Mouse (Mus musculus) C2C12 (cell line): ENCODE results near the gene Lsm5. TPM values are rescaled to one million over a fixed set of nuclear protein-coding genes. Genes with fewer than 3 reads are reported as not detected.

Experiments used
- H3K27me3 ChIP-seq: one replicate; pipeline ENCODE4 v1.6.1; 2011; ENCODE audit not compliant: control insufficient read depth, insufficient read depth, insufficient read length
- H3K36me3 ChIP-seq: one replicate; pipeline ENCODE4 v1.6.1; 2011; ENCODE audit not compliant: control insufficient read depth, insufficient read depth
- H3K4me3 ChIP-seq: one replicate; pipeline ENCODE4 v1.5.1; 2011; ENCODE audit warnings: mild to moderate bottlenecking, control low read depth; ENCODE audit not compliant: poor library complexity, insufficient read depth, severe bottlenecking
- H3K79me2 ChIP-seq: one replicate; pipeline ENCODE4 v1.6.1; 2011; ENCODE audit not compliant: control insufficient read depth, insufficient read depth
- H3K79me3 ChIP-seq: one replicate; pipeline ENCODE4 v1.6.1; 2011; ENCODE audit warnings: low read depth, control low read depth
- H3ac ChIP-seq: one replicate; pipeline ENCODE3; 2011; ENCODE audit warnings: low read depth; ENCODE audit not compliant: control insufficient read depth, insufficient read length
- CEBPB ChIP-seq: IDR thresholded peaks from one replicate; pipeline ENCODE4 v1.6.1; 2011; ENCODE audit warnings: low read depth, mild to moderate bottlenecking, control low read depth, moderate library complexity
- CTCF ChIP-seq: IDR thresholded peaks from one replicate; pipeline ENCODE4 v1.5.1; 2011; ENCODE audit not compliant: control insufficient read depth, insufficient read depth, insufficient read length
- FOSL1 ChIP-seq: IDR thresholded peaks from one replicate; pipeline ENCODE4 v1.8.0; 2011; ENCODE audit warnings: mild to moderate bottlenecking, low read length; ENCODE audit not compliant: poor library complexity, insufficient read depth, severe bottlenecking
- MAX ChIP-seq: IDR thresholded peaks from one replicate; pipeline ENCODE4 v1.6.1; 2011; ENCODE audit warnings: mild to moderate bottlenecking, control low read depth
- MYOD1 ChIP-seq: IDR thresholded peaks from one replicate; pipeline ENCODE4 v1.6.1; 2011; ENCODE audit warnings: low read depth; ENCODE audit not compliant: control insufficient read depth, insufficient read length
- MYOG ChIP-seq: IDR thresholded peaks from one replicate; pipeline ENCODE4 v1.6.1; 2011; ENCODE audit not compliant: control insufficient read depth, insufficient read length; ENCODE audit errors: extremely low read depth
- USF1 ChIP-seq: IDR thresholded peaks from one replicate; pipeline ENCODE4 v1.6.1; 2011; ENCODE audit warnings: low read depth, mild to moderate bottlenecking, control low read depth, moderate library complexity
- long read RNA-seq, 2 experiments: library from polyadenylated mRNA; unstranded; transcript quantifications; one replicate each; pipeline ENCODE4 v2.0.0; 2019 to 2020
- polyA plus RNA-seq: library from polyadenylated mRNA; unstranded; fragments of >200 nt; fragmentation: generic; extraction: Trizol; gene quantifications from one replicate; pipeline ENCODE4 v1.2.1, GENCODE M21; 2012; ENCODE audit warnings: missing spikeins

Lsm5 gene
- polyA plus RNA-seq: 82.9 TPM
- long read RNA-seq, experiment 1, transcript Lsm5-201 (5 exons, 494 nt): major isoform, 33 of 42 reads
- long read RNA-seq, experiment 1, partial matches to known transcripts: 2 of 42 reads
- long read RNA-seq, experiment 1, other reads (novel, unspliced or antisense): 7 of 42 reads
- long read RNA-seq, experiment 2, transcript Lsm5-201 (5 exons, 494 nt): major isoform, 7 of 9 reads
- long read RNA-seq, experiment 2, partial matches to known transcripts: 0 of 9 reads
- long read RNA-seq, experiment 2, other reads (novel, unspliced or antisense): 2 of 9 reads

DNA sequence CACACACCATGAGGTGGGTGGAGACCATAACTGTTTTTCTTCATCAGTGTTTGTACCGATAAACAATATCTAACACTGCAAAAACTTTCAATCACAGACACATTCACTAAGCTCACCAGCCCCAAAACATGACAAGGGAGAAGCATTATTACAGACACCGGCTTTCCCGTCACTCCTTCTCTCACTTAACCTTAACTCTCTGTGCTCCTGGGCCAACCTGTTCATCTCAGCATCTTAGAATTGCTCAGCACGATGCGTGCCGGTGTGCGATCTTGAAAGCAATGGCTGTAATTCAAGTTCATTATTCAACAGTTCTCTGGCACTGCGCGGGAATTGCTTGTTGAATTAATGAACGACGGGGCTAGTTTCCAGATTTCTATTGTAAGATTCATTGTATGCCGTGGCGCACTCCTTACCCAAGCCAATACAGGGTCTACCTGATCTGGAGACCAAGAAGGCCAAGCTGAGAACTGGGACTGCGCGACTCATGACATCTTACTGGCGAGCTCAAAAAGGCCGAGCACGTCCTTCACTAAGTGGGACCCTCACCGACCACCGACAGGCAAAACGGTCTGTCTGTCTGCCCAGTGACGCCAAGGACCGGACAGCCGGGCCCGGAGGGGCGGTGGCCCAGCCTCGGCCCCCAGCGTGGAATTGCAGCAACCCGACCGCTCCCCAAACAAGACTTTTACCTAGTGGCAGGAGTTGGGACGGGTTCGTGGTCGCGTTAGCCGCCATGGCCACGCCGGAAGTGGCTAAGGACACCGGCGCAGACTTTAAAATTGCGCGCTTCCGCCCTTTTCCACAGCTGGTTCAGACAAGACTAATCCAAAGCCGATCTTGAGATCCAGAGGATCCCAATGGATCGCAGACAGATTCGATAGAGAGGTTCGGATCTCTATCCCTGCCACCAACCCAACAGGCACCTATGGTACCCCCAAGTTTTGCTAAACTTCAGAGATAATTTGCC lies at the start of gene Lsm5:
Gene Lsm5, minus strand, starts transcription at position 780 of the 970 bp plus-strand sequence.
- peaks cover 8% of the 10 kb centered on the region for H3K36me3 ChIP-seq
- H3K27me3 ChIP-seq: no peaks in the 10 kb centered on the region
- TF ChIP-seq USF1 (no peak), MAX (peak; percentile 37)
- H3K4me3 ChIP-seq: peak within 1 kb of the TSS; percentile 95
- peaks cover 28% of the 10 kb centered on the region for H3K79me2 ChIP-seq
- H3K79me3 ChIP-seq: peaks cover 17% of the 10 kb centered on the region
- peak within 1 kb of the TSS; percentile 94 for H3ac ChIP-seq

DNA sequence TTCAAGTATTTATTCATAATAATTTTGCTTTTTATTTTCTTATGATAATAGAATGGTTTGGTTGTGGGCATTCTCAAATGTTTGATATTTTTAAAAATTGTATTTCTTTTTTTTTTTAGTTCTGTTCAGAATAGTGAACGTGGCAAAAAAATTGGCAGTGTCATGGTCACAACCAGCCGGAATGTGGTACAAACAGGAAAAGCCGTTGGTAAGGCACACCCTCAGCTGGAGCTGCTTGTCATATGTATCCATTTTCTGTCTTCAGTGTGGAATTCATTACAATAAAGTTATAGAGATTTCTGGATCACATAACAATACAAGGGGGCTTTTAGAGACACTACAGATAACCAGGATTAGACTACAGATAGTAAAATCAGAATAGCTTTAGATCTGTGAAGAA lies 49.2 kb upstream of the Lsm5 start:
- peaks cover 51% of the 10 kb centered on the region for H3K36me3 ChIP-seq
- no peak overlapping the region for H3ac ChIP-seq
- H3K4me3 ChIP-seq: no peak overlapping the region
- no peak for TF ChIP-seq FOSL1
- no peak for TF ChIP-seq CEBPB
- no peak for TF ChIP-seq CTCF
- no peak for TF ChIP-seq MAX
- TF ChIP-seq MYOG: no peak
- no peak for TF ChIP-seq USF1
- TF ChIP-seq MYOD1: no peak
- no peaks in the 10 kb centered on the region for H3K79me2 ChIP-seq
- H3K27me3 ChIP-seq: no peaks in the 10 kb centered on the region
- no peaks in the 10 kb centered on the region for H3K79me3 ChIP-seq

DNA sequence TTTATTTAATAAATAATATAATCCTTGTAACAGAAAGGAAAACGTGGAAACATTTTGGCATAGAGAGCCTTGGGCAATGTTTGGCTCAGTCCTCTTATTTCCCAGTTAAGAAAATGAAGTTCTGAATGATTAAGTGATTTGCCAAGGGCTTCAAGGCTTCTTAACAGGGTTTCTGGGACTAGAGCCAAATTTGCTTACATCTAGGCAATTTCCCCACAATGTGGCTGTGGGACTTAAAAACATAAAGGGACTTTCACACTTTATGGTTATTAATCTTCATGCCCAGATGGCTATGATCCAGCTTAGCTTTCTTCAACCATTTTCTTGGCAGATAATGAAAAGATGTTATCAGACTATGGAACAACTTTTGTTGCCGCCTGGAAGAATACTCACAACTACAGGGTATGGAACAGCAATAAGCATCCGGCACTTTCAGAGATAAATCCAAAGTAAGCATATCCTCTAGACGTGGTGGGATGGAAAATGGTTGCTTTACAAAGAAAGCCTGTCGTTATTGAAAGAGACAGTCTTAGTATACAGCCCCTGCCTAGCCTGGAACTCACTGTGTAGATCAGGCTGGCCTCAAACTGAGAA lies 41.5 kb upstream of the Lsm5 start:
- H3K27me3 ChIP-seq: no peaks in the 10 kb centered on the region
- peaks cover 39% of the 10 kb centered on the region for H3K36me3 ChIP-seq
- no peak overlapping the region for H3K4me3 ChIP-seq
- TF ChIP-seq MYOG (no peak), USF1 (no peak), CTCF (no peak), MAX (no peak), MYOD1 (no peak), CEBPB (no peak), FOSL1 (no peak)
- H3K79me3 ChIP-seq: no peaks in the 10 kb centered on the region
- no peaks in the 10 kb centered on the region for H3K79me2 ChIP-seq
- no peak overlapping the region for H3ac ChIP-seq

DNA sequence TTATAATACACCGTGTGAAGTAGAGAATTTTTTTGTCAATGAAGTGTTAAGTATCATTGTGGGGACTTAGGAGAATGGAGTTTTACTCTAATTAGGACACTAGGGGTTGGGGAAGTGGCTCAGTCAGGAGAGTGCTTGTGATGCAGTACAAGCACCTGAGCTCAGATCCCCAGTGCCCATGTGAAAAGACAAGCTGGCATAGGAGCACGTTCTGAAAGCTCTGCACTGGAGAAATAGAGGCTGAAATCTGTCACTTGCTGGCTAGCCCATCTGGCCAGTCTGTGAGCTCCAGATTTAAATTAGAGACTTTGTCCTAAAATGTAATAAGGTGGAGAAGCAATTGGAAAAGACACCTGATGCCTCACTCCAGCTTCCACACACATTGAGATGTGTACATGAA lies 28.0 kb upstream of the Lsm5 start:
- H3K36me3 ChIP-seq: peaks cover 66% of the 10 kb centered on the region
- H3K27me3 ChIP-seq: no peaks in the 10 kb centered on the region
- H3K79me3 ChIP-seq: no peaks in the 10 kb centered on the region
- H3K4me3 ChIP-seq: no peak overlapping the region
- no peak overlapping the region for H3ac ChIP-seq
- no peaks in the 10 kb centered on the region for H3K79me2 ChIP-seq
- TF ChIP-seq MYOD1 (no peak), USF1 (no peak), MAX (no peak), CTCF (no peak), FOSL1 (no peak), CEBPB (no peak), MYOG (no peak)

DNA sequence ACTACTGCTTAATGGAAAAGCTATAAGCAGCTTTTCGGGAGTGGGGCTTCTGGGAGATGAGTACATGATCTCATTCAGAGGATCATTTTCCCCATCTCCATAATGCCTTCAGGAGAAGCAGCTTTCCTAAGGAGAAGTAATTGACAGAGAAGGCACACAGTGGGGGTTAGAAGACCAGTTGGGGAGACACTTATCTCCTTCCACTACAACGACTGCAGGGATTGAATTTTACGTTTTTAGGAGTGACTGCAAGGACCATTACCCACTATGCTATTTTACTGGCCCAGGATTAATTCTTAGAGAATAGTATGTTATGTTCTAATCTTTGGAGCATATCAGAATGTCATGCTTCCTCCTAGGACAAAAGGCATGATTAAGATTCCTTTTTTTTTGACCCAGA lies 16.4 kb upstream of the Lsm5 start:
- Histone ChIP-seq H3K27me3 (no peaks in the 10 kb centered on the region), H3K79me2 (peaks cover 53% of the 10 kb centered on the region), H3K36me3 (peaks cover 20% of the 10 kb centered on the region), H3K79me3 (peaks cover 27% of the 10 kb centered on the region), H3ac (no peak overlapping the region), H3K4me3 (no peak overlapping the region)
- TF ChIP-seq MYOD1 (no peak), CEBPB (no peak), CTCF (no peak), FOSL1 (no peak), MYOG (no peak), MAX (no peak), USF1 (no peak)
